Mouse (Mus musculus) liver, adult (tissue): ENCODE measurements around the gene Ankrd33b.

Source experiments
- GATA4 ChIP-seq: IDR thresholded peaks from 2 replicates; pipeline ENCODE4 v1.6.1; 2014; ENCODE audit warnings: mild to moderate bottlenecking, low read length; ENCODE audit not compliant: insufficient replicate concordance

The Ankrd33b gene

DNA sequence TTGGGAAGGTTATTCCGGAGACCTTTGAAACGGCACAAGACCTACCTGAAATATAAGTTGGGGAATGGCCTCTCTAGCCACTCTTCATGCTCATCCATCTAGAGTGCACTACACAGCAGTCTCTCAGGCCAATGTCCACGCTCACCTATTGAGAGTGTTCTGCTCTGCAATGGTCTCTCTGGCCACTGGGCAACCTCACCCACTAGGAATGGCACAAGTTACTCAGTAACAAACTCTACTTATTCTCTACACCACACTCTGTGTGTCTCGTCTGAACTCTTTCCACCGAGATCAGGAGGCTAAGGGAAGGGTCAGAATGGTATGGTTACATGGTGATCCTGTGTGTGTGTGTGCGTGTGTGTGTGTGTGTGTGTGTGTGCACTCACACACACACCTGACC, 7.7 kb downstream of the Ankrd33b start:
- TF ChIP-seq GATA4, result no peak

DNA sequence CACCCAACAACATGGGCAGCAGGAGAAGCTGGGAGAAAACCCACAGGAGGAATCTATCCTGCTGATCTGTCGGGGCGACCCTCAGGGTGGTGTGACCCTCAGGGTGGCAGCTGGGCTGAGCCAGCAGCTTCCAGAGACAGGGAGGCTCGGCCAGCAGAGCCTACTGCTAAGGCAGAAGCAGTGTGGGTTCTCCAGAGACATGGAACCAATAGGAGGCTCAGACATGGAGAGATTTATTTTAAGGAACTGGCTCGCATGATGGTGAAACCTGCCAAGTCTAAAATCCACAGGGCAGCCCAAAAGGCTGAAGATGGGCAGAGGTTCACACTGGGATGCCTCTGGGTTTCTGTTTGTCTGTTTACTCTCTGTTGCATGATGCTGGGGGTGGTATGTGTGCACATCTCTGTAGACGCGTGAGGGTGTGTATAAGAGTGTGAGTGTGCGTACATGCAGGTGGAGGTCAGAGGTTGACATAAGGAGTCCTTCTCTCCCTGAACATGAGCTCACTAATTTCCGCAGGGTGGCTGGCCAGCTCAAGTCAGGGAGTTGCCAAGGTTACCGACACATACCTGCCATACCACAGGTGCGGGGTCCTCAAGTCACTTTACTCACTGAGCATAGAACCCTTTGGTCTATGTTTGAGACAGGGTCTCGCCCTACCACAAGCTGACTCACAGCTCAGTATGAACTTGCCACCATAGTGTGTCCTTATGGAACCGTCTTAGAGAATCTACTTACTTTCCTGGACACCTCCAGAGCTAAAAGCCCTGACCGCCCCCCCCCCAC, 14.8 kb downstream of the Ankrd33b start:
- no peak for TF ChIP-seq GATA4

DNA sequence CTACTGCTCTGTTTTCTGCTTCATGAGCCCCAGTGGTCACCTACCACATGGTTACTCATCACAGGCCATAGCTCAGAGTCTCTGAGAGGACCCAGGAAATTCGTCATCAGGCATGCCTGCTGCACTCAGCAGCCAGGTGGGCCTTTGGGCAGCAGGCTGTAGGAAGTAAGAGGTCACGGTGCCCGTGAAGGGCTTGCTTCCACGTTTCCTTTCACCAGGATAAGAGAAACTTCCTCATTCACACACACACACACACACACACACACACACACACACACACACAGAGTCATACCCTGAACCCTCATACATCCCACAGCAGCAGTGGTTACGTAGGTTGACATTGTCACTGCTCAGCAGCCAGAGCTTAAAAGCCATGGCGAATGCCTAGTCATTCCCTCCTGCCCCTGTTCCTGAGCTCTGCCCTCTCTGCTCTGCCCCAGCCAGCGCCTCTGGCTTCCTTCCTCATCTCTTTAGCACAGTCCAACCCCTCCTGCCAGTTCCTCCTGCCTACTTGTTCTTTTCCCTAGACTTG, 17.6 kb downstream of the Ankrd33b start:
- TF ChIP-seq GATA4, result no peak

DNA sequence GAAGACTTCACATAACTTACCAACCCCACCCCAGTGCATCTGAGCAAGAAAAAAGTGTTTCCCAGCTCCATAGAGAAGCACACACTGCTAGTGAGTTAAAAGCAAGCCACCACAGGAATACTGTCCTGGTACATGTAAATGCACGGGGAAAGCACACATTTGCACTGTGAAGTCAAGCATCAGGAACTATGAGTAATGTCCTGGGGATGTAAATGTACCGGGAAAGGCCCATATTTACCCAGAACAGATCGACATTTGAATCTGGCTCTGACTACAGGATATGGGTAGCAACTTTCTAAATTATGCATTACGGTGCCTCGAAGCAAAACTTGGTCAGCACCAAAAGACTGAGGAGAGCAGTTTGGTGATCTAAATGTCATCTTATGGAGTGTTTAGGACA, 18.5 kb downstream of the Ankrd33b start:
- no peak for TF ChIP-seq GATA4

DNA sequence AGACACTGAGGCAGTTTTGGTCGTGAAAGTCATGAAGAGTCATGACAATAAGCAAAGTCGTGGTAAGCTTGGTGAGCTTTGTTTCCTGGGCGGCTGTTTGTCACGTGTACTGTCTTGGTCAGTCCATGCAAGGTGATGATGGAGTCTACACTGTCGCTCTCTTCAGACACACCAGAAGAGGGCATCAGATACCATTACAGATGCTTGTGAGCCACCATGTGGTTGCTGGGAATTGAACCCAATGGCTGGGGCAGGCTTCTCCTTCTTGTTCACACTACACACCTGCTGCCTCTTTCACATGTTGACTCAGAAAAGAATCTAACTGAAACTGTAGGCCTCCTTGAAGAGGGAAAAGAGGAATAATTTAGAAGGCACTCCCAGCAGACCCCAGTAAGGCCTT, 19.3 kb downstream of the Ankrd33b start:
- TF ChIP-seq GATA4, result no peak

DNA sequence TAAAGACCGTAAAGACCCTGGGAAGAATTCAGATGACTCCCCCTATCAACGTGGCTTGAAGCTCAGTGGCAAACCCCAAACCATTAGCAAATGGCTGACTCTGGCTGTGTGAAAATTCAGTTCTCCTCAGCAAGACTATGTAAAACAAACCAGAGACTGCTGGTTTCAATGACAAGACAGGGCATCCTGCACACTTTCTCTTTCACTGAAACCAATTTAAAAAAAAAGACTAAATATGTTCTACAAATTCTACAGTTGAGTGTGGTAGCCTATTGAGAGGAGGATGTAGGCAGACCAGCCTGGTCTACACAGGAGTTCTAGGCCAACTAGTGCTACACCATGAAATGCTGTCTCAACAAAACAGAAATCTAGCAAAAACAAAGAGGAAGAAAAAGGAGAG, 21.0 kb downstream of the Ankrd33b start:
- no peak for TF ChIP-seq GATA4

DNA sequence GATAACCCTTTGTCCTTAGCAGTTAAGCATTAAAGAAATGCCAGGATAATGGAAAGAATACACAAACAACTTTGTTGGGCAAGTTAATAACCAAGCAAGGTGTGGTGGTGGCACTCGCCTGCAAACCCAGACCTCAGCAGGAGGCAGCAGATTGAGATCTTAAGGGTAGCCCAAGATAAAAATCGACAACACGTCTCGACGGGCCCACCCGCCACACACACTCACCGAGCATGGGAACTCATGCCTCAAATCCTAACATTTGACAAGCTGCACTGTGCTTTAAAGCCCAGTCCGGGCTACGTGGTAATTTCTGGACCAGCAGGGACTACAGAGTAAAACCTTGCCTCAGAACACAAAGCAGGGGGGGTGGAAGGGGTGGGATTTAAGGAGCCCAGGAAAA, 22.2 kb downstream of the Ankrd33b start:
- TF ChIP-seq GATA4, result no peak

DNA sequence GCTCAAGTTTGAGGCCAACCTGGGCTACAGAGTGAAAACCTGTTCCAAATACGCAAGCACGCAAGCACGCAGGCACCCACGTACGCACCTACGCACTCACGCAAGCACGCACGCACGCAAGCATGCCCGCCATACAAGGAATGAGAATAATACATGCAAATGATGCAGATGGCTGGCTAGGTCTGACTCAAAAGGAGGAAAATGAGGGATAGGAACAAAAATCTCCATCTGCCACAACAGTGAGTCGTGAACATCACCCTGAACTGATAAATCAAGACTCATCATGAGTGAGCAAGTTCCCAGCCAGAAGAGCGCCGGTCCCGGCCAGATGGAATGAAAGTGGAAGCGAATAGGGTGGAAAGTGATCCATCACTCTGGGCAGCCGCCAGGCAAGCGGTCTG, 22.7 kb downstream of the Ankrd33b start:
- no peak for TF ChIP-seq GATA4

DNA sequence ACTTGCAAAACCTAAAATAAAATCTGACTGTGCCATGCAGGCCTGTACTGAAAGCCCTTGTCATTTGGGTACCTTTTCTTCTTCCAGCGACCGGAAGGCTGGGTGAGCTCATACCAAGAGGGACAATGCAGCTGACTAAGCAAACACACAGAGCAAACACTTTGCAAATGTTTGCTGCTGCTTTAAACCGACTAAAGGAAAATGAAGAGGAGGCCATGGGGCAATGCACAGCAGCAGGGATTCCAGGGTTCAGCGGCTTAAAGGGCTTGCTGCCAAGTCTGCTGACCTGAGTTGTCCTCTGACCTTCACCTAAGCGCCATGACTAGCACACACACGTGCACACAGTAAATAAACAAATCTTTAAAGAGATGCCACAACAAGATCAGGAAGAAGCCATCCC, 23.9 kb downstream of the Ankrd33b start:
- TF ChIP-seq GATA4, result no peak

DNA sequence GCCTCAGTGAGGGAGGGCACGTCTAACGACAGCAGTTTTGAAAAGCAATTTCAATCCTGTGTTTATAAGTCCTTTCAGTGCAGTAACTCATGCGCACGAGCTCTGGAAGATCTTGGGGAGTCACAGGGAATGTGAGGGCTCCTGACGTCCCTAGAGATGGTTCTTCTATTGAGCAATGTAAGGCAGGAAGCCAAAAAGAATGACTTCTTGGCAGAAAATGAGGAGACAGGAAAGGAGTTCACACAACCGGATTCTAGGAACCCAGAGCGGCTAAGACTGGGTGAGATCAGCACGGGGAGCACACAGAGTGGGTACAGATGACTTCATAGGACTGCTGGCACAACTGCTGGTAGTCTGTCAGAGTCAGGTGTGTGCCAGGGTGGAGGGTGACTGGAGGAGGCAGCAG, 25.0 kb downstream of the Ankrd33b start:
- no peak for TF ChIP-seq GATA4

DNA sequence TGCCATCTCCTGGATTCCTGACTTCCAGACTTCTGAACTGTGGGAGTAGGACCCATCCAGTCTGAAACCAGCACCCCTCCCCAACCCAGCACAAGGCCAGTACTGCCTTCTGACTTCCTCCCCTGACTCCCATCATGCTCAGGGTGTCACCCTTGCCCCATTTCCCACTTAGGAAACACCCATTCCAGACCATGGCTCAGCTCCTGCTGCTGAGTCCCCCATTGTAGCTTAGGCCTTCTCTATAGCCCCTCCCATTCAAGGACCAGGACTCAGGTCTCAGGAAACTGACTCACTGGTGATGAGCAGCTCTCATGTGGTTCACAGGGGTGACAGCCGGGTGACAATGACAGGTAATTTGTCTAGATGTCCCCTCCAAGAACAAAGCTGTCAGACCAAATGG, 25.5 kb downstream of the Ankrd33b start:
- no peak for TF ChIP-seq GATA4

DNA sequence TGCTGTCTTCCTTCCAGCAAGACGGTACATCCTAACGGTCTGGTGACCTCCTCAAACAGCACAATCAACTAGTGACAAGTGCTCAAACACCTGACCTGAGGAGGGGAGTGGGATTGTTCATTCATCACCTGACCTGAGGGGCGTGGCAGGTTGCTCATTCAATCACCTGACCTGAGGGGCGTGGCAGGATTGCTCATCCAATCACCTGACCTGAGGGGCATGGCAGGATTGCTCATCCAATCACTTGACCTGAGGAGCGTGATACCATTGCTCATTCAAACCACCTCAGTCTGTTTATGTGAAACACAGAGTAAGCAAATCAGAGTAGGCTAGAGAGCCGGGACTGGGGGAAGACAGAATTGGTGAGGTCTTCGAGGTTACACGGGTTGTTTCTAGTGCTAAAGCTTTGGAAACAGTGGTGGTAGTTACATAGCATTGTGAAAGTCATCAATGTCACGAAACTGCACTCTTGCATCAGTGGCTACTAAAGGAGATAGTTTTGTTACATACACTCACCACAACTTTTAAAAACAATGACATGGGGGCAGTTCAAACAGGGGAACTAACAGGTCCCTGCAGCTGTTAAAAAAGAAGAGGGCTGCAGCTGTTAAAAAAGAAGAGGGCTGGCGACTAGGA, 28.8 kb downstream of the Ankrd33b start:
- no peak for TF ChIP-seq GATA4

DNA sequence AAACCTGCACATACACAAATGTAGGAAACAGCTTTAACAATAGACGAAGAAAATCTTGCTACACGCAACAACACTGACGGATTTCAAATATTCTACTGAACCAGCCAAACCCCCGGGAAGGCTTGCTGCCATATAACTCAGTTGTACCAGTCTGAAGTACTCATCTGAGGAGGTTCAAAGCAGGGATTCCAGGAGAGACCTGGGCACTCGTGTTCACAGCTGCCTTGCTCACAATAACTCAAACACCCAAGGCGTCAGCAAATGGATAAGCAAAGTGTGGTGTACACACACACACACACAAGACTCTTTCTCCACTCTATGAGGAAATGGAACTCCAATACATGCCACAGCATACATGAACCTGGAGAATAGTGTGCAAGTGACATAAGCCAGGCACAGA, 29.5 kb downstream of the Ankrd33b start:
- TF ChIP-seq GATA4, result no peak

DNA sequence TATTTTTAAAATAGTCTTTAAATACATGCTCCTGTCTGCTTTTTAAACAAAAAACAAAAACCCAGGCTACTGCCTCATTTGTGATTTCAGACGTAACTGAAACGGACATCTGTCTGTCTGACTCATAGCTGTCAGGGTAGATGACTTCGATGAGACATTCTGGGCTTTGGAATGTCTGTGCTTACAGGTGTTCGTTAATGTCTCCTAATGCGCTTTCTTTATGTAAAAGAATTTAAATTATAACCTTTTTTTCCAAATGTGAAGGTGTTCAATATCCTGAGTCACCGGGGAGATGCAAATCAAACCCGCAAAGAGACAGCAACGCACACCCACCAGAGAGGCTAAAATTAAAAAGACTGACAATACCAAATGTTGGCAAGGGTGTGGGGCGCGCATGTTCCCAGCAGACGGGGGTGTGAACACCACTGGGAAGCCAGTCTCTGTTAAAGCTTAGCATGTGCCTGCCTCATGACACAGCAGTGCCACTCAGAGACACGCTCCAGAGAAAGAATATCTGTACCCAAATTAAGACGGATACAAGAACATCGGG, 30.3 kb downstream of the Ankrd33b start:
- no peak for TF ChIP-seq GATA4

DNA sequence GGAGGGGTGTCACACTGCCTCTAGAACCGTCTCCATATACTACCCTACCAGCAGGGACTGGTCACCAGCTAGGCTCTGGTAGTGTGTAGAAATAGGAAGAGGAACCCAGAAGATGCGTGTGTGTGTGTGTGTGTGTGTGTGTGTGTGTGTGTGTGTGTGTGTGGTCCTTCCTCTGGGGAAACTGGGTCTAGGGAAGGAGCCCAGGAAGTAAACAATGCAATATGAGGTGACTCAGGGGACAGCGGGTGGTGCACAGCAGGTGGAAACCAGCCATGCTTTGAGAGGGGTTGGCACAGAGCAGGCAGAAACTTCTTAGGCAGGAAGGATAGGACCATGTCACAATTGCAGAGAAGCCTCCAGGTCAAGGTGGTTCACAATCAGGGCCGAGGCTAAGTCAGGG, 30.8 kb downstream of the Ankrd33b start:
- TF ChIP-seq GATA4, result no peak

DNA sequence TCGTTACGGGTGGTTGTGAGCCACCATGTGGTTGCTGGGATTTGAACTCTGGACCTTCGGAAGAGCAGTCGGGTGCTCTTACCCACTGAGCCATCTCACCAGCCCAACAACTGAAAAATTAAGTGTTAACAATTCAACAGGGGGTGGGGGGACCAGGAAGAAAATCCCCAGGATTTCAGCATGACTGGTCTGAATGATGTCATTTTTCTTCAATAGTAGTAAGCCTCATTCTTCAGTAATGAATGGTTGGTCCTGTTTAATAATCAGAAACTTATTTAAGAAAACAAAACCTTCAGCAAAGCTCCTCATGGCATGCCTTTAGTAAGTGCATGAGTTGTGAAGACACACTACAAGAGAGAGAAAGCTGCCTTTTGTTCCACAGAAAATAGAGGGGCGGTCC, 32.7 kb downstream of the Ankrd33b start:
- TF ChIP-seq GATA4, result no peak
